ENCODE assay signal across 15 mouse cellular contexts in the genomic region with DNA sequence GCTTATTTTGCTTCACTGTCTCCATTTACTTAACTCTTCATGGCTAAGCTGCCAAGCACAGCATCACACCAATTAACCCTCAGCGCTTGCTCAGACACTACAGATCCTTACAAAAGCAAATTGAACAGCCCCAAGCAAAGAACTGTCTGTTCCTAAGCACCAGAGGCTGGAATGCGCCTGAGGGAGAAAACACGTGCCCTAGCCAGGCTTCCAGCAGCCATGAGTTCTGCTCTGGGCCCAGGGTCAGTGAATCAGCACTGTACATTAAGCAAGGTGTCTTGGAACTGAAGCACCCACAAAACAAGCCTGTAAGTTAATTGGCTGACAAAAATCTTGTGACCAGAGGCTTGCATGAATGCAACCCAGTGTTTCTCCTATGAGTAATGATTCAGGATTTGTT. TPM values are rescaled to one million over a fixed set of nuclear protein-coding genes. Genes with fewer than 3 reads are reported as not detected.
DNase-seq lines count a peak whose midpoint lies in the region; ATAC-seq and TF ChIP-seq lines count a peak whose summit lies in the region.
"Had no signal": no experiment of that assay in that cellular context is flagged by ENCODE, and none has a peak within 500 bp of the region (broad histone marks: within the 10 kb centered on the region; RNA-seq: fewer than 3 reads in every experiment).

No protein-coding gene starts in this region.

- H3K4me1 ChIP-seq in embryonic facial prominence, embryonic 10.5 days = peaks cover 53% of the 10 kb centered on the region
- no peaks in the 10 kb centered on the region; the same call in 1 of the 2 replicates for H3K4me1 ChIP-seq in hindbrain, embryonic 11.5 days (replicated peaks; ENCODE audit: control insufficient read depth, insufficient read depth, low read length)
- H3K4me1 ChIP-seq in midbrain, postnatal 0 days (ENCODE audit: insufficient read depth, low read length) = no peaks in the 10 kb centered on the region

- 28% methylated on average over 3 of the region's 3 CpGs for WGBS in embryonic facial prominence, embryonic 10.5 days
- 27% methylated on average over 3 of the region's 3 CpGs for WGBS in hindbrain, embryonic 11.5 days
- WGBS in midbrain, postnatal 0 days = 15% methylated on average over 3 of the region's 3 CpGs

- H3K4me2 ChIP-seq in hindbrain, embryonic 11.5 days (replicated peaks; ENCODE audit: low read depth, low read length) = no peak overlapping the region
- H3K4me2 ChIP-seq in midbrain, postnatal 0 days (ENCODE audit: low read depth, low read length, poor library complexity, severe bottlenecking) = no peak overlapping the region
- H3K4me2 ChIP-seq: heart, embryonic 12.5 days; limb, embryonic 13.5 days; lung, embryonic 14.5 days had no signal

- peak; percentile 97 for DNase-seq in NIH3T3 (ENCODE audit: low read depth)
- DNase-seq in embryonic facial prominence, embryonic 10.5 days (ENCODE audit: low spot score) = peak; percentile 30
- peak; percentile 61 for DNase-seq in hindbrain, embryonic 11.5 days (ENCODE audit: low spot score)
- DNase-seq in midbrain, postnatal 0 days (ENCODE audit: low spot score) = peak; percentile 40
- DNase-seq in right cerebral cortex, postnatal 4 days = no peak
- DNase-seq in spleen, postnatal 4 days (ENCODE audit: low spot score in 2 of 2) = no peak
- no peak for DNase-seq in left cerebral cortex, adult 2 months (ENCODE audit: extremely low spot score in 1 of 2, low spot score in 2 of 2)
- DNase-seq: adrenal gland, postnatal 25 days; cerebellum, adult 2 months; kidney, postnatal 25 days; lung, embryonic 14.5 days; right cerebral cortex, postnatal 14 days had no signal

- H3K27ac ChIP-seq in embryonic facial prominence, embryonic 10.5 days (replicated peaks) = peak overlapping the region; percentile 35
- no peak overlapping the region for H3K27ac ChIP-seq in hindbrain, embryonic 11.5 days (ENCODE audit: low read depth, low read length)
- H3K27ac ChIP-seq in midbrain, postnatal 0 days (ENCODE audit: low read depth, low read length) = no peak overlapping the region
- H3K27ac ChIP-seq in left cerebral cortex, adult 2 months = no peak overlapping the region
- H3K27ac ChIP-seq: limb, embryonic 13.5 days had no signal

- peak; percentile 67; the same call in 1 of the 2 replicates for ATAC-seq in hindbrain, embryonic 11.5 days (ENCODE audit: low FRiP score)
- no peak for ATAC-seq in midbrain, postnatal 0 days (ENCODE audit: low FRiP score)

- no peaks in the 10 kb centered on the region for H3K36me3 ChIP-seq in embryonic facial prominence, embryonic 10.5 days (replicated peaks)
- H3K36me3 ChIP-seq in hindbrain, embryonic 11.5 days (ENCODE audit: control insufficient read depth, insufficient read depth, low read length) = no peaks in the 10 kb centered on the region
- no peaks in the 10 kb centered on the region for H3K36me3 ChIP-seq in midbrain, postnatal 0 days (ENCODE audit: insufficient read depth, low read length)
- H3K36me3 ChIP-seq: heart, embryonic 12.5 days; limb, embryonic 13.5 days had no signal

- H3K9ac ChIP-seq in hindbrain, embryonic 11.5 days (ENCODE audit: low read depth, low read length) = no peak overlapping the region
- H3K9ac ChIP-seq in midbrain, postnatal 0 days (replicated peaks; ENCODE audit: low read length, poor library complexity, severe bottlenecking) = no peak overlapping the region
- H3K9ac ChIP-seq: heart, embryonic 12.5 days; limb, embryonic 13.5 days; lung, embryonic 14.5 days had no signal

- no peaks in the 10 kb centered on the region for H3K9me3 ChIP-seq in embryonic facial prominence, embryonic 10.5 days
- H3K9me3 ChIP-seq in hindbrain, embryonic 11.5 days (ENCODE audit: control insufficient read depth, low read length) = no peaks in the 10 kb centered on the region
- H3K9me3 ChIP-seq in midbrain, postnatal 0 days (ENCODE audit: low read length) = no peaks in the 10 kb centered on the region
- H3K9me3 ChIP-seq: heart, embryonic 12.5 days; limb, embryonic 13.5 days had no signal

- peaks cover 8% of the 10 kb centered on the region; the same call in 1 of the 2 replicates for H3K27me3 ChIP-seq in embryonic facial prominence, embryonic 10.5 days (replicated peaks; ENCODE audit: low read depth, poor library complexity, severe bottlenecking)
- no peaks in the 10 kb centered on the region for H3K27me3 ChIP-seq in hindbrain, embryonic 11.5 days (ENCODE audit: control insufficient read depth, insufficient read depth, low read length)
- no peaks in the 10 kb centered on the region for H3K27me3 ChIP-seq in midbrain, postnatal 0 days (ENCODE audit: insufficient read depth, low read length)
- H3K27me3 ChIP-seq: heart, embryonic 12.5 days; limb, embryonic 13.5 days had no signal

- TF ChIP-seq CTCF in midbrain, postnatal 0 days (IDR thresholded peaks at IDR 0.05) = no peak
- no peak for TF ChIP-seq CTCF in left cerebral cortex, adult 2 months (IDR thresholded peaks at IDR 0.05)

- intact Hi-C loops in left cerebral cortex, adult 2 months (cut with DNase I) = no loop called here

- H3K4me3 ChIP-seq in embryonic facial prominence, embryonic 10.5 days = no peak overlapping the region
- no peak overlapping the region for H3K4me3 ChIP-seq in hindbrain, embryonic 11.5 days (ENCODE audit: low read depth, low read length)
- no peak overlapping the region for H3K4me3 ChIP-seq in midbrain, postnatal 0 days (ENCODE audit: low read depth, low read length)
- H3K4me3 ChIP-seq in left cerebral cortex, adult 2 months = no peak overlapping the region
- H3K4me3 ChIP-seq: heart, embryonic 12.5 days; limb, embryonic 13.5 days had no signal

RNA-seq across cellular contexts. Expression of a gene that starts 18.5 kb away (rescaled TPM):
- 2.9 and 3.2 TPM in 2 replicates for polyA plus RNA-seq in embryonic facial prominence, embryonic 10.5 days (2016; fragmentation: Nextera tagmentation; extraction: Ambion mirVana)
- polyA plus RNA-seq in hindbrain, embryonic 11.5 days (2014; fragmentation: Nextera tagmentation; extraction: Ambion mirVana) = 1.4 and 1.7 TPM in 2 replicates
- total RNA-seq in midbrain, postnatal 0 days (2014; rRNA removed) = 0.42 and 0.82 TPM in 2 replicates
- 0.17 and 0.27 TPM in 2 replicates for polyA plus RNA-seq in midbrain, postnatal 0 days (2015; fragmentation: Nextera tagmentation; extraction: Ambion mirVana)
- total RNA-seq in left cerebral cortex, adult 2 months (2021) = 1 to 10 TPM in 1 of 2 experiments, under 1 TPM in 1; 0.91 to 1.7 TPM
- total RNA-seq: MEL had no signal

Comparison
In these comparisons a context has a peak if more than half of its experiments do, and no peak if none do; other contexts are left out.
1. DNase-seq: peak in NIH3T3 (single experiment), embryonic facial prominence, embryonic 10.5 days (single experiment), hindbrain, embryonic 11.5 days (single experiment) and midbrain, postnatal 0 days (single experiment); none in right cerebral cortex, postnatal 4 days (single experiment), spleen, postnatal 4 days (0 of 2) and left cerebral cortex, adult 2 months (0 of 2).